Mouse (Mus musculus) ovary, adult 2 months (tissue): ENCODE measurements around the gene Gm20918. TPM values are rescaled to one million over a fixed set of nuclear protein-coding genes. Genes with fewer than 3 reads are reported as not detected.

Experiments used
- polyA plus RNA-seq: library from polyadenylated mRNA; depleted of rRNA; stranded (reverse); fragments of >200 nt; gene quantifications from 2 replicates; pipeline ENCODE4 v1.2.3, GENCODE M21; 2012; rRNA removed

The Gm20918 gene
- polyA plus RNA-seq, result not detected in 2 replicates

DNA sequence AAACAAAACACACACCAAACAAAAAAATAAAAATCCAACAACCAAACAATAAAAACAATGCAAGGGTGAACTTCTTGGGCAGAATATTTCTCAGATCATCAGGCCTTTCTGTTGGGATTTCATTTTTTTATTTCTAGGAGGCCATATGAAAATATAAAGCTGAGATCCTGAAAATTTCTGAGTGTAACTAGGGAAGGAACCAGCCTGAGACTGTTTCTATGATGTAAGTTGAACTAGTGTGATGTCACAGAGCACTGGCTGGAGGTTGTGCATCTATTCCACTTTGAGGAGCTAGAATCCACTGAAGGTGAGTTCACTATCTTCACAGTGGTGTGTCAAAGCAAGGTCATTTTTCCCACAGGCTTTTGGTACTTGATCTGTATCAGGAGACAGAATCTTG, at the start of gene Gm20918:
Gm20918 (plus strand) TSS at position 301 of the 400 bp plus-strand sequence.

Other genes starting within 250 kb of the Gm20918 start
- gene Gm21820, start 205.5 kb downstream of the Gm20918 start, polyA plus RNA-seq, result not detected in 2 replicates